Mouse (Mus musculus) midbrain, embryonic 11.5 days (tissue): ENCODE measurements around the gene Ceacam1. TPM values are rescaled to one million over a fixed set of nuclear protein-coding genes. Genes with fewer than 3 reads are reported as not detected.
"Not testable (repeated sequence)": the region's sequence is repeated elsewhere in the genome, so short reads cannot be mapped to it uniquely, and the experiment has no call there.

Experiments
- ATAC-seq: fragments of 200-750 bp; cut with Nextera tagmentation; 2 replicates; pipeline ENCODE4 v1.8.0; 2017; ENCODE audit warnings: moderate TSS enrichment, moderate library complexity; ENCODE audit not compliant: low FRiP score
- DNase-seq: peaks from one replicate; pipeline ENCODE4 v3.0.0; 2015; ENCODE audit warnings: low spot score; ENCODE audit errors: missing footprints
- H3K27ac ChIP-seq: fragments of 300-500 bp; sonication (generic); 2 replicates; pipeline ENCODE4 v1.5.1; 2014; ENCODE audit warnings: low read depth, low read length
- H3K27me3 ChIP-seq: fragments of 300-500 bp; sonication (generic); 2 replicates; pipeline ENCODE4 v1.6.1; 2014; ENCODE audit warnings: mild to moderate bottlenecking, low read length, moderate library complexity, mixed read lengths; ENCODE audit not compliant: control insufficient read depth, insufficient read depth
- H3K36me3 ChIP-seq: fragments of 300-500 bp; sonication (generic); 2 replicates; pipeline ENCODE4 v1.6.1; 2014; ENCODE audit warnings: mild to moderate bottlenecking, low read length, moderate library complexity, mixed read lengths; ENCODE audit not compliant: control insufficient read depth, insufficient read depth
- H3K4me1 ChIP-seq: fragments of 300-500 bp; sonication (generic); 2 replicates; pipeline ENCODE4 v1.6.1; 2014; ENCODE audit warnings: low read length; ENCODE audit not compliant: control insufficient read depth, insufficient read depth
- H3K4me2 ChIP-seq: fragments of 300-500 bp; sonication (generic); 2 replicates; pipeline ENCODE4 v1.6.1; 2014; ENCODE audit warnings: mild to moderate bottlenecking, moderate library complexity
- H3K4me3 ChIP-seq: fragments of 300-500 bp; sonication (generic); 2 replicates; pipeline ENCODE4 v1.5.1; 2014; ENCODE audit warnings: low read depth, low read length
- H3K9ac ChIP-seq: fragments of 300-500 bp; sonication (generic); 2 replicates; pipeline ENCODE4 v1.6.1; 2014; ENCODE audit warnings: low read length
- H3K9me3 ChIP-seq: fragments of 300-500 bp; sonication (generic); 2 replicates; pipeline ENCODE4 v1.6.1; 2016; ENCODE audit warnings: low read length; ENCODE audit not compliant: control insufficient read depth
- WGBS: fragments of 180-500 bp; shearing (Covaris S2); extraction: QIAGEN DNeasy Blood & Tissue Kit; methylation state at CpG from one replicate; pipeline ENCODE4 v1.1.7; 2014; 5-methylcytosine and 5-hydroxymethylcytosine counted together
- polyA plus RNA-seq: library from polyadenylated mRNA; unstranded; fragments of >200 nt; fragmentation: Nextera tagmentation; extraction: Ambion mirVana; gene quantifications from 2 replicates; pipeline ENCODE4 v1.2.1, GENCODE M21; 2014

Ceacam1 gene
- polyA plus RNA-seq, 1 experiment from 2014 or later, result 0.45 TPM

DNA sequence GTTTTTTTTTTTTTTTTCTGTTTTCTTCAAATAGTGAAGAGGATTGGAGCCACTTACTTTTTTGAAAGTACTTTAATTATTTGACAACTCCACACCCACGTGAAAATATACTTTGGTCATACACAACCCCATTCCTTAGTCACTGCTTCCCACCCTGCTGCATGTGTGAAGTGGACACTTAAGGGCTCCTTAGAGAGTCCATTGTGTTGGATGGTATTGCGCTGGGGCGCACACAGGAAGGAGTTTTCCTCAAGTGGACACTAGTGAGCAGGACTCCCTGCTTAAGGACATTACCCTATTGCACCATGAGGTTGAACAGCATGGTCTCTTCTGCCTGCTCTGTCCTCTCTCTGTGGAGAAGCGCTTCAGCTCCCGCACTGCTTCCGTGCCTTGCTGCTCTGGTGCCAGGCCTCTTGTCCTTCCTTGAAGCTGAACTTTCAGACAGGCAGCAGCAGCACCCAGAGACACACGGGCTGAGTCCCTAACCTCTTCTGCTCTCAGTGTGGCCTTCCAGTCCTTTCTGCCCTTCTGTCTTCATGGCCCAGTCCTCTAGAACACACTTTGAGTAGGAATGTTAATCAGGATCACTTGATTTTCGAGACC lies 5.8 kb upstream of the Ceacam1 start:
- Histone ChIP-seq H3K4me3 (no peak overlapping the region), H3K27ac (no peak overlapping the region), H3K9ac (no peak overlapping the region), H3K4me2 (no peak overlapping the region), H3K36me3 (no peaks in the 10 kb centered on the region), H3K9me3 (no peaks in the 10 kb centered on the region), H3K4me1 (no peaks in the 10 kb centered on the region), H3K27me3 (no peaks in the 10 kb centered on the region)
- whole genome bisulfite sequencing, result 79% methylated on average over 8 of the region's 8 CpGs
- DNase-seq (peak; percentile 53), ATAC-seq (no peak)

DNA sequence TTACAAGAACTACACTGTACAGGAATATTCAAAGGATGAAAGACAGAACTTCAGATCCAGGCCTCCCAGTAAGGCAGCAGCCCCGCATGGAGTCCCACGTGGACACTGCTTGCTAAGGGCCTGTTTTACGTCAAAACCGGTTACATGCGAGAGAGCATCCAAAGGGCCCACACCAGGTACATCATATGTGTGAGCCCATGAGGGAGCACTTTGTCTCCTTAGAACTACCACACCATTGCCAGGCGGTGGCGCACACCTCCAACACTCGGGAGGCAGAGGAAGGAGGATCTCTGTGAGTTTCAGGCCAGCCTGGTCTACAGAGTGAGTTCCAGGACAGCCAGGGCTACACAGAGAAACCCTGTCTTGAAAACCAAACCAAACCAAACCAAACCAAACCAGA lies 3.4 kb upstream of the Ceacam1 start:
- peak; percentile 66 for DNase-seq
- not testable (repeated sequence) for H3K36me3 ChIP-seq, H3K27ac ChIP-seq, H3K9ac ChIP-seq, H3K27me3 ChIP-seq, H3K4me3 ChIP-seq, H3K4me1 ChIP-seq, H3K9me3 ChIP-seq, H3K4me2 ChIP-seq, ATAC-seq
- 69% methylated on average over 8 of the region's 8 CpGs for WGBS

DNA sequence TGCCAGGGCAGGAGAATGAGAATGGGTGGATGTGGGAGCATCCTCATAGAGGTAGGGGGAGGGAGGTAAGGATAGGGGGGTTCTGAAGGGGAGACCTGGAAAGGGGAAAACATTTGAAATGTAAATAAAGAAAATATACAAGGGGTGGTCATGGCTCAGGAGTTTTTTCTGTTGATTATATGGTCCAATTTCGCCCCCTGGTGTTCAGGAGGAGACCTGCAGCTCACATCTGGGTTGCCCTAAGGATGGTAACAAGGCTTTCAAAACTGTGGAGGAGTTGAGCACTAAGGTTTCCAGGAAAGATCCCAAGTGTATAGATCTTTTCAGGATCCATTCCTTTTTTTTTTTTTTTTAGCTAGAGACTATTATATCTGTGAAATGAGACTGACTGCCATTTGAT lies 2.0 kb upstream of the Ceacam1 start:
- Histone ChIP-seq H3K4me1 (no peaks in the 10 kb centered on the region), H3K27ac (no peak overlapping the region), H3K4me2 (no peak overlapping the region), H3K36me3 (no peaks in the 10 kb centered on the region), H3K27me3 (no peaks in the 10 kb centered on the region), H3K9ac (no peak overlapping the region), H3K4me3 (no peak overlapping the region), H3K9me3 (no peaks in the 10 kb centered on the region)
- WGBS, result 0% methylated on average over 1 of the region's 1 CpGs
- ATAC-seq (no peak), DNase-seq (peak; percentile 88)

DNA sequence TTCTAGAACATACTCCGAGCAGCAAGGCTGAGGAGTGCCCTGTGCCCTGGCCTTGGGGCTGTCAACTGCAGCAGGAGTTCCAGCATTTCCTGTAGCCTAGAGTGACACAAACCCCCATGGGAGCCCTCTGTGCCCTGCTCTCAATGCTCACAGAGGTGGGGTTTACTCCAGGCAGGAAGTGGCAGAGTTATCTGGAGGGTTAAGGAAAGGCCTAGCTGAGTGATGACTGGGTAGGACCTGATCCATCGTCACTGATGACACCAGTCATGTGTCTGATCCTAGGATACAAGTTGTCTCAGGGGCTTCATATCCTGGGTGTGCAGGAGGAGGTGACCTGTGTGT lies 320 bp upstream of the Ceacam1 start:
- not testable (repeated sequence) for H3K9me3 ChIP-seq, ATAC-seq
- whole genome bisulfite sequencing, result 70% methylated on average over 1 of the region's 2 CpGs

GRCm38 (mm10) chr7:25471821-25472220 lies 5.6 kb downstream of the Ceacam1 start:
- H3K36me3 ChIP-seq, H3K27me3 ChIP-seq, H3K27ac ChIP-seq, H3K9ac ChIP-seq, ATAC-seq, DNase-seq, H3K4me3 ChIP-seq, H3K4me1 ChIP-seq, H3K9me3 ChIP-seq, H3K4me2 ChIP-seq: not testable (repeated sequence)
- 80% methylated on average over 6 of the region's 6 CpGs for WGBS

More for the DNA sequence above, 320 bp upstream of the Ceacam1 start:
- not testable (repeated sequence) for H3K27ac ChIP-seq, H3K4me1 ChIP-seq, H3K27me3 ChIP-seq, H3K9ac ChIP-seq, DNase-seq, H3K4me3 ChIP-seq, H3K36me3 ChIP-seq, H3K4me2 ChIP-seq

GRCm38 (mm10) chr7:25465586-25465985 lies 11.8 kb downstream of the Ceacam1 start:
- not testable (repeated sequence) for H3K36me3 ChIP-seq, H3K9ac ChIP-seq, H3K9me3 ChIP-seq, H3K27ac ChIP-seq, H3K4me3 ChIP-seq, DNase-seq, H3K4me1 ChIP-seq, ATAC-seq, H3K27me3 ChIP-seq, H3K4me2 ChIP-seq
- WGBS, result 95% methylated on average over 3 of the region's 3 CpGs

- Histone ChIP-seq H3K27ac (no peak overlapping the region), H3K9ac (no peak overlapping the region), H3K36me3 (no peaks in the 10 kb centered on the region), H3K4me3 (no peak overlapping the region), H3K4me1 (no peaks in the 10 kb centered on the region), H3K4me2 (no peak overlapping the region), H3K9me3 (no peaks in the 10 kb centered on the region), H3K27me3 (no peaks in the 10 kb centered on the region)
- 72% methylated on average over 1 of the region's 1 CpGs for WGBS
- ATAC-seq (no peak), DNase-seq (peak; percentile 59)
Measured at GRCm38 (mm10) chr7:25465010-25465409, 12.4 kb downstream of the Ceacam1 start.

- not testable (repeated sequence) for H3K9me3 ChIP-seq, H3K4me1 ChIP-seq, DNase-seq, H3K27ac ChIP-seq, H3K4me2 ChIP-seq, ATAC-seq, H3K4me3 ChIP-seq, H3K36me3 ChIP-seq, H3K9ac ChIP-seq, H3K27me3 ChIP-seq
- no CpG with 5 or more reads among the region's 1 CpGs for WGBS
Measured at GRCm38 (mm10) chr7:25462033-25462337, 15.4 kb downstream of the Ceacam1 start.

DNA sequence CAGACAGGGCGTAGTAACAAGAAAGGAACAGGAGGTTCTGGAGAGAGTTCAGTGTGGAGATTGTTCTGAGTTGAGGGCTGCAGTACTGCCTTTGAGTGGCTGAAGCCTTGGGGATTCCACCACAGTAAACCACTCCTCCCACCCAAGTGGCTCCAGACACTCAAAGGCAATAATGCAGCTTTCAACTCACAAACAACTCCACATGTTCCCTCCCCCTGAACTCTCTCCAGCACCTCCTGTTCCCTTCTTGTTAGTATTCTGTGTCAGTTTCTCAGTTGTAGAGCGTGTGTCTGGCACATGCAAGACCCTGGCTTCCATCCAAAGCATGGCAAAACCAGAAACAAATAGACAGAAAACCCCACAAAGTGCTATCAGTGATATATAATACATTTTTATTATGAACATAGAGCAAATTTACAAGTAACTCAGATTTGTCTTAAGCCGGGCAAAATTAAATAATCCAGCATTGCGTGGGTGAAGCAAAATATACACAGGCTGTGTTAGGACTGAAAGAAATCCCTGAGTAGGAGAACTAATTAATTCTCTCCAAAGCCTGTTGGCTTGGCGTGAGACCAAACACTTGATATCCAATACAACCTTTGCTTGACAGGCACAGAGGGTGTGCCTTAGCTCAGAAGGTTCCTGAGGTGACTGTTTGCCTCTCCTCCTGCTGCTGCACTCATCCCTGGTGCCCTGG lies 15.9 kb downstream of the Ceacam1 start:
- H3K27me3 ChIP-seq, H3K36me3 ChIP-seq, H3K9me3 ChIP-seq, H3K27ac ChIP-seq, H3K4me1 ChIP-seq, H3K9ac ChIP-seq, H3K4me2 ChIP-seq, DNase-seq, H3K4me3 ChIP-seq, ATAC-seq: not testable (repeated sequence)
- WGBS, result 85% methylated on average over 4 of the region's 5 CpGs
